Mouse (Mus musculus) lung, embryonic 14.5 days (tissue): ENCODE measurements around the gene Hcn1. TPM values are rescaled to one million over a fixed set of nuclear protein-coding genes. Genes with fewer than 3 reads are reported as not detected.

Experiments
- ATAC-seq: fragments of 200-750 bp; cut with Nextera tagmentation; 2 replicates; pipeline ENCODE4 v1.8.0; 2017; ENCODE audit warnings: mild to moderate bottlenecking, moderate TSS enrichment, moderate library complexity; ENCODE audit not compliant: insufficient read depth
- DNase-seq: peaks from one replicate; pipeline ENCODE4 v3.0.0-alpha.2; 2015
- H3K27ac ChIP-seq: fragments of 300-500 bp; sonication (generic); 2 replicates; pipeline ENCODE4 v1.5.1; 2014; ENCODE audit warnings: low read depth, mild to moderate bottlenecking, moderate library complexity
- H3K27me3 ChIP-seq: fragments of 300-500 bp; sonication (generic); 2 replicates; pipeline ENCODE4 v1.6.1; 2014; ENCODE audit warnings: low read length, control low read depth; ENCODE audit not compliant: insufficient read depth
- H3K36me3 ChIP-seq: fragments of 300-500 bp; sonication (generic); 2 replicates; pipeline ENCODE4 v1.6.1; 2014; ENCODE audit warnings: control low read depth; ENCODE audit not compliant: insufficient read depth
- H3K4me1 ChIP-seq: fragments of 300-500 bp; sonication (generic); 2 replicates; pipeline ENCODE4 v1.6.1; 2014; ENCODE audit warnings: antibody characterized with exemption, control low read depth; ENCODE audit not compliant: insufficient read depth
- H3K4me2 ChIP-seq: fragments of 300-500 bp; sonication (generic); 2 replicates; pipeline ENCODE4 v1.6.1; 2014; ENCODE audit warnings: mild to moderate bottlenecking
- H3K4me3 ChIP-seq: fragments of 300-500 bp; sonication (generic); 2 replicates; pipeline ENCODE4 v1.5.1; 2014; ENCODE audit warnings: low read depth, low read length
- H3K9ac ChIP-seq: fragments of 300-500 bp; sonication (generic); 2 replicates; pipeline ENCODE4 v1.6.1; 2014
- H3K9me3 ChIP-seq: fragments of 300-500 bp; sonication (generic); 2 replicates; pipeline ENCODE4 v1.6.1; 2016; ENCODE audit warnings: low read depth, low read length, control low read depth
- CTCF ChIP-seq: IDR thresholded peaks from 2 replicates; pipeline ENCODE4 v1.5.1; 2016; ENCODE audit warnings: antibody characterized with exemption, low read depth
- WGBS: fragments of 180-500 bp; shearing (Covaris S2); extraction: QIAGEN DNeasy Blood & Tissue Kit; methylation state at CpG from one replicate; pipeline ENCODE4 v1.1.7; 2014; 5-methylcytosine and 5-hydroxymethylcytosine counted together
- polyA plus RNA-seq: library from polyadenylated mRNA; unstranded; fragments of >200 nt; fragmentation: Nextera tagmentation; extraction: Ambion mirVana; gene quantifications from 2 replicates; pipeline ENCODE4 v1.2.1, GENCODE M21; 2014

Gene Hcn1
- polyA plus RNA-seq, 1 experiment from 2014 or later, result 0.36 TPM

DNA sequence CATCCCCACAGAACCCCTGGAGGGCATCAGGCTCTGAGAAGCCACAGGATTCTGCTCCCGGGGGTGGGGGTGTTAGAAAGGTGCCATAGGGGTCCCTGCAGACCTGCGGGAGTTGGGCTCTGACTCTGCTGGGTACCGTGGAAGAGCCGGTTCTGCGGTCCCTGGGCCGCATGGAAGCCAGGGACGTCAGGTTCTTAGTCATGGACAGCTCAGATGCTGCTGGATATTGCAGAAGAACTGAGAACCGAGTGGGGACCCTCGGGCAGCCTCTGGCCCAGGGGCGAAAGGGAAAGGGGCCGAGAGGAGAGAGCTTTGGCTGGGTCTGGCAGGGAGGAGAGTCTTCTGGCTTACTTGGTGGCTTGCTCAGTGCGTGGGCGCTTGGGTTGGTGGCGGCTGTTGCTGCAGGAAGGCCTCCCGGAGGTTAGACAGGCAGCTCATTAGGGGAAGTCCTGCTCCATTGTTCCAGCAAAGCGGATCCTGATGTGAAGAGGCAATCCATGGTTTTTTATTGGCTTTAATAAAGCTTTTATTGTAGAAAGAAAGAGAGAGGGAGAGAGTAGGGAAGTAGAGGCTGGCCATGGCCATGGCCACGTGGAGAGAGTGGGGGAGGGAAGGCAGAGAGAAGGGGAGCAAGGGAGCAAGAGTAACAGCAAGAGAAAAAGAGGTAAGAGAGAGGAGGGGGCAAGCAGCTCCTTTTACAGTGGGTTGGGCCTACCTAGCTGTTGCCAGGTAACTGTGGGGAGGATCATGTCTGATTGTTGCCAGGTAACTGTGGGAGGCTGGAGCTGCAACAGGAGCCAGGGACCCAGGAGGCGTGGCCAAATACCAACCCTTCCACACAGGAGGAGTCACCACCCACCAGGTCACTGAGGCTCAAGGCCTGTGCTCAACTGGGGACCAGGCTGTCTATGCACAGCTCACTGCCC, 356.6 kb downstream of the Hcn1 start:
- Histone ChIP-seq H3K27me3 (no peaks in the 10 kb centered on the region), H3K36me3 (no peaks in the 10 kb centered on the region), H3K4me1 (no peaks in the 10 kb centered on the region; the same call in 1 of the 2 replicates), H3K9ac (peak overlapping the region; percentile 22; the same call in 1 of the 2 replicates), H3K27ac (no peak overlapping the region), H3K4me3 (peak overlapping the region; percentile 29), H3K9me3 (no peaks in the 10 kb centered on the region), H3K4me2 (peak overlapping the region; percentile 51)
- DNase-seq (peak; percentile 60), ATAC-seq (peak; percentile 99)
- 15% methylated on average over 18 of the region's 18 CpGs for WGBS
- no peak for TF ChIP-seq CTCF

GRCm38 (mm10) chr13:117964620-117965019, 362.5 kb downstream of the Hcn1 start:
- Histone ChIP-seq H3K9ac (no peak overlapping the region), H3K4me2 (no peak overlapping the region), H3K4me3 (no peak overlapping the region), H3K27ac (no peak overlapping the region), H3K4me1 (no peaks in the 10 kb centered on the region), H3K9me3 (no peaks in the 10 kb centered on the region), H3K36me3 (no peaks in the 10 kb centered on the region), H3K27me3 (no peaks in the 10 kb centered on the region)
- no peak for ATAC-seq
- DNase-seq, result no peak
- no peak for TF ChIP-seq CTCF

GRCm38 (mm10) chr13:117975382-117975781, 373.3 kb downstream of the Hcn1 start:
- Histone ChIP-seq H3K27ac (no peak overlapping the region), H3K4me3 (no peak overlapping the region), H3K27me3 (no peaks in the 10 kb centered on the region), H3K4me2 (no peak overlapping the region), H3K9me3 (no peaks in the 10 kb centered on the region), H3K4me1 (no peaks in the 10 kb centered on the region), H3K9ac (no peak overlapping the region), H3K36me3 (no peaks in the 10 kb centered on the region)
- TF ChIP-seq CTCF, result no peak
- WGBS, result 70% methylated on average over 7 of the region's 7 CpGs
- no peak for ATAC-seq
- no peak for DNase-seq

DNA sequence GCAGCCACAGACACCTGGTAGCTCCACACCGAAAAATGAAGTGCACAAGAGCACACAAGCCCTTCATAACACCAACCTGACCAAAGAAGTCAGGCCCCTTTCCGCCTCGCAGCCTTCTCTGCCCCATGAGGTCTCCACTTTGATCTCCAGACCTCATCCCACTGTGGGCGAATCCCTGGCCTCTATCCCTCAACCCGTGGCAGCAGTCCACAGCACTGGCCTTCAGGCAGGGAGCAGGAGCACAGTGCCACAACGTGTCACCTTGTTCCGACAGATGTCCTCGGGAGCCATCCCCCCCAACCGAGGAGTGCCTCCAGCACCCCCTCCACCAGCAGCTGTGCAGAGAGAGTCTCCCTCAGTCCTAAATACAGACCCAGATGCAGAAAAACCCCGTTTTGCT, 373.7 kb downstream of the Hcn1 start:
- no peak for ATAC-seq
- DNase-seq, result no peak
- Histone ChIP-seq H3K9me3 (no peaks in the 10 kb centered on the region), H3K4me3 (no peak overlapping the region), H3K27ac (no peak overlapping the region), H3K9ac (no peak overlapping the region), H3K4me1 (no peaks in the 10 kb centered on the region), H3K27me3 (no peaks in the 10 kb centered on the region), H3K4me2 (no peak overlapping the region), H3K36me3 (no peaks in the 10 kb centered on the region)
- WGBS, result 58% methylated on average over 10 of the region's 10 CpGs
- no peak for TF ChIP-seq CTCF

DNA sequence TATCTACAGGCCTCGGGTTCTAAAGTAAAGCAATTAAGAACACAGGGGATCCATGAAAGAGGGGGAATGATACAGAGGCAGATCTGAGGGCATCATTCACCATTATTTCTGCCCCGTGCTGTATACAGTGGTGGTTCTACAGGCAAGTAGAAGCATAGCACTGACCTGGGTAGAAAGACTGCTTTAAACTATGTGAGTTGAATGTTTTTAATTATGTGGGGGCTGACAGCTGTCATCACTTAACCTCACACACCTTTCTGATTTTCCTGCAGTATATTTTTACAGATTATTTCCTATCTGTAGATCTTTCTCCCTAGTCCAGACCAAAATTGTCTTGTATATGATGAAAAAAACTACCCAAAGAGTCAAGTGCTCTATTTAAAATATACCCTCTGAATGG, 382.2 kb downstream of the Hcn1 start:
- H3K4me2 ChIP-seq, result no peak overlapping the region
- no peak overlapping the region for H3K9ac ChIP-seq
- no peak for TF ChIP-seq CTCF
- no peak for DNase-seq
- H3K9me3 ChIP-seq, result no peaks in the 10 kb centered on the region
- ATAC-seq, result no peak
- H3K36me3 ChIP-seq, result no peaks in the 10 kb centered on the region
- H3K4me3 ChIP-seq, result no peak overlapping the region
- H3K27me3 ChIP-seq, result no peaks in the 10 kb centered on the region
- WGBS, result 47% methylated on average over 2 of the region's 2 CpGs
- H3K4me1 ChIP-seq, result no peaks in the 10 kb centered on the region
- H3K27ac ChIP-seq, result no peak overlapping the region

GRCm38 (mm10) chr13:117999767-118000488, 397.8 kb downstream of the Hcn1 start:
- WGBS, result 80% methylated on average over 2 of the region's 2 CpGs
- DNase-seq (no peak), ATAC-seq (no peak)
- Histone ChIP-seq H3K27me3 (no peaks in the 10 kb centered on the region), H3K4me1 (no peaks in the 10 kb centered on the region), H3K36me3 (no peaks in the 10 kb centered on the region), H3K9ac (no peak overlapping the region), H3K4me2 (no peak overlapping the region), H3K27ac (no peak overlapping the region), H3K4me3 (no peak overlapping the region), H3K9me3 (no peaks in the 10 kb centered on the region)
- TF ChIP-seq CTCF, result no peak

DNA sequence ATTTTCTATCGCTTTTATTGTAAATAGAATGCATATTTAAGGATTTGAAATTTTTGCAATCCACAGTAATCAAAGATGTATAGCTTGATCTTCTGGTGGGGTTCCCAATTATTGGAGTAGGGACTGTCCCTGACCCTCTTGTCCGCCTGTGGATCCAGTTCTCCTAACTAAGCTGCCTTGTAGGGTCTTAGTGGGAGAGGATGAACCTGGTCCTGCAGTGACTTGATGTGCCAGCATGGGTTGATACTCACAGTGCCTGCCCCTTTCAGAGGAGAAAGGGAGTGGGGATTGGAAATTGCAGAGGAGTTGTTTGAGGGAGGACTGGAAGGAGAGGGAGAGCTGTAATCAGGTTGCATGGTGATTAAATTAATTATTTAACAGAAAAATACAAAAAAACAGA, 398.4 kb downstream of the Hcn1 start:
- H3K36me3 ChIP-seq, result no peaks in the 10 kb centered on the region
- H3K9ac ChIP-seq, result no peak overlapping the region
- no peak overlapping the region for H3K4me3 ChIP-seq
- no peak for TF ChIP-seq CTCF
- no peaks in the 10 kb centered on the region for H3K27me3 ChIP-seq
- DNase-seq (no peak), ATAC-seq (no peak)
- 70% methylated on average over 2 of the region's 2 CpGs for WGBS
- no peaks in the 10 kb centered on the region for H3K9me3 ChIP-seq
- H3K27ac ChIP-seq, result no peak overlapping the region
- H3K4me2 ChIP-seq, result no peak overlapping the region
- H3K4me1 ChIP-seq, result no peaks in the 10 kb centered on the region
